Comparison of ENCODE assay signal across 12 mouse cellular contexts in genomic region chr11:106502631-106503424, GRCm38 (mm10). TPM values are rescaled to one million over a fixed set of nuclear protein-coding genes. Genes with fewer than 3 reads are reported as not detected.
DNase-seq lines count a peak whose midpoint lies in the region; ATAC-seq and TF ChIP-seq lines count a peak whose summit lies in the region.
"Had no signal": no experiment of that assay in that cellular context is flagged by ENCODE, and none has a peak within 500 bp of the region (broad histone marks: within the 10 kb centered on the region; RNA-seq: fewer than 3 reads in every experiment).

No protein-coding gene starts in this region.

- DNase-seq in embryo, embryonic 9.5 days (ENCODE audit: extremely low spot score), result peak; percentile 55
- DNase-seq in embryo, embryonic 11 days, result no peak
- no peak for DNase-seq in lung, postnatal 0 days (ENCODE audit: low spot score)
- DNase-seq in neural tube, embryonic 11.5 days (ENCODE audit: low spot score), result no peak
- no peak for DNase-seq in right cerebral cortex, postnatal 14 days
- no peak for DNase-seq in layer of hippocampus, adult 11-12 months (ENCODE audit: low spot score)
- DNase-seq: adrenal gland, adult 2 months; heart, adult 2 months; right cerebral cortex, postnatal 4 days; thymus, postnatal 36 days had no signal

- TF ChIP-seq CTCF in lung, postnatal 0 days (IDR thresholded peaks at IDR 0.05), result no peak

- ATAC-seq in lung, embryonic 16.5 days (ENCODE audit: low read depth), result no peak
- no peak for ATAC-seq in lung, postnatal 0 days
- ATAC-seq in forebrain, embryonic 16.5 days, result no peak
- no peak for ATAC-seq in neural tube, embryonic 11.5 days (ENCODE audit: insufficient read depth, low FRiP score, low TSS enrichment)

- H3K4me3 ChIP-seq in lung, embryonic 16.5 days (ENCODE audit: low read length), result no peak overlapping the region
- H3K4me3 ChIP-seq in lung, postnatal 0 days (ENCODE audit: low read depth, low read length), result no peak overlapping the region
- H3K4me3 ChIP-seq in forebrain, embryonic 16.5 days (replicated peaks; ENCODE audit: low read length), result no peak overlapping the region
- no peak overlapping the region for H3K4me3 ChIP-seq in neural tube, embryonic 11.5 days (ENCODE audit: low read depth, low read length)
- H3K4me3 ChIP-seq: heart, adult 2 months had no signal

- 0 out of 2 replicates have a peak overlapping the region, but pooled peaks have one; percentile 7 for H3K27ac ChIP-seq in lung, embryonic 16.5 days (ENCODE audit: low read length)
- no peak overlapping the region for H3K27ac ChIP-seq in lung, postnatal 0 days (ENCODE audit: low read length)
- 0 out of 2 replicates have a peak overlapping the region, but pooled peaks have one; percentile 10 for H3K27ac ChIP-seq in forebrain, embryonic 16.5 days (ENCODE audit: low read length)
- H3K27ac ChIP-seq in neural tube, embryonic 11.5 days (ENCODE audit: low read depth, low read length), result 0 out of 2 replicates have a peak overlapping the region, but pooled peaks have one; percentile 11
- H3K27ac ChIP-seq: heart, adult 2 months had no signal

- TF ChIP-seq EP300 in lung, postnatal 0 days (IDR thresholded peaks at IDR 0.05), result no peak

- H3K36me3 ChIP-seq in lung, embryonic 16.5 days (ENCODE audit: control insufficient read depth, insufficient read depth, low read length), result no peaks in the 10 kb centered on the region
- H3K36me3 ChIP-seq in lung, postnatal 0 days (ENCODE audit: insufficient read depth, low read length), result no peaks in the 10 kb centered on the region
- H3K36me3 ChIP-seq in forebrain, embryonic 16.5 days (ENCODE audit: control insufficient read depth, insufficient read depth), result no peaks in the 10 kb centered on the region
- no peaks in the 10 kb centered on the region for H3K36me3 ChIP-seq in neural tube, embryonic 11.5 days (ENCODE audit: control insufficient read depth, insufficient read depth, low read length)

- no peaks in the 10 kb centered on the region for H3K27me3 ChIP-seq in lung, embryonic 16.5 days (ENCODE audit: control insufficient read depth, insufficient read depth, low read depth, low read length)
- H3K27me3 ChIP-seq in lung, postnatal 0 days (replicated peaks; ENCODE audit: insufficient read depth, low read length), result no peaks in the 10 kb centered on the region
- no peaks in the 10 kb centered on the region for H3K27me3 ChIP-seq in forebrain, embryonic 16.5 days (replicated peaks; ENCODE audit: control insufficient read depth, insufficient read depth, low read length)
- no peaks in the 10 kb centered on the region for H3K27me3 ChIP-seq in neural tube, embryonic 11.5 days (ENCODE audit: control insufficient read depth, insufficient read depth, low read length)

- H3K4me2 ChIP-seq in lung, embryonic 16.5 days (ENCODE audit: low read depth, low read length), result no peak overlapping the region
- no peak overlapping the region for H3K4me2 ChIP-seq in lung, postnatal 0 days (replicated peaks; ENCODE audit: low read depth, low read length)
- no peak overlapping the region for H3K4me2 ChIP-seq in forebrain, embryonic 16.5 days (ENCODE audit: low read length)
- H3K4me2 ChIP-seq in neural tube, embryonic 11.5 days (ENCODE audit: low read depth), result no peak overlapping the region

- H3K9ac ChIP-seq in lung, embryonic 16.5 days (ENCODE audit: low read length), result no peak overlapping the region
- no peak overlapping the region for H3K9ac ChIP-seq in lung, postnatal 0 days (replicated peaks; ENCODE audit: low read depth)
- H3K9ac ChIP-seq in forebrain, embryonic 16.5 days (replicated peaks; ENCODE audit: low read depth, low read length), result no peak overlapping the region
- H3K9ac ChIP-seq in neural tube, embryonic 11.5 days (ENCODE audit: low read length), result no peak overlapping the region

- WGBS in lung, embryonic 16.5 days, result 45% methylated on average over 13 of the region's 13 CpGs
- 45% methylated on average over 13 of the region's 13 CpGs for WGBS in lung, postnatal 0 days
- 46% methylated on average over 13 of the region's 13 CpGs for WGBS in forebrain, embryonic 16.5 days
- 62% methylated on average over 13 of the region's 13 CpGs for WGBS in neural tube, embryonic 11.5 days

- H3K9me3 ChIP-seq in lung, embryonic 16.5 days (ENCODE audit: control insufficient read depth, low read length), result no peaks in the 10 kb centered on the region
- no peaks in the 10 kb centered on the region for H3K9me3 ChIP-seq in lung, postnatal 0 days (ENCODE audit: low read length)
- H3K9me3 ChIP-seq in forebrain, embryonic 16.5 days (ENCODE audit: control insufficient read depth, low read length), result no peaks in the 10 kb centered on the region
- no peaks in the 10 kb centered on the region for H3K9me3 ChIP-seq in neural tube, embryonic 11.5 days (ENCODE audit: control insufficient read depth, low read length)

- peaks cover 3% of the 10 kb centered on the region; the same call in 1 of the 2 replicates for H3K4me1 ChIP-seq in lung, embryonic 16.5 days (replicated peaks; ENCODE audit: control insufficient read depth, insufficient read depth, low read length)
- H3K4me1 ChIP-seq in lung, postnatal 0 days (ENCODE audit: insufficient read depth, low read depth, low read length), result peaks cover 7% of the 10 kb centered on the region; the same call in 1 of the 2 replicates
- peaks cover 10% of the 10 kb centered on the region for H3K4me1 ChIP-seq in forebrain, embryonic 16.5 days (replicated peaks; ENCODE audit: control insufficient read depth, insufficient read depth, low read length)
- H3K4me1 ChIP-seq in neural tube, embryonic 11.5 days (ENCODE audit: control insufficient read depth, insufficient read depth, low read length), result no peaks in the 10 kb centered on the region

RNA-seq across cellular contexts. Expression of gene Ern1, which starts 15.2 kb away (rescaled TPM):
- 5.5 and 5.8 TPM in 2 replicates for polyA plus RNA-seq in lung, embryonic 16.5 days (2015; fragmentation: Nextera tagmentation; extraction: Ambion mirVana)
- 5.4 and 6.3 TPM in 2 replicates for polyA plus RNA-seq in lung, postnatal 0 days (2015; fragmentation: Nextera tagmentation; extraction: Ambion mirVana)
- polyA plus RNA-seq in forebrain, embryonic 16.5 days (2015; fragmentation: Nextera tagmentation; extraction: Ambion mirVana), result 4.9 and 6.0 TPM in 2 replicates
- polyA plus RNA-seq in neural tube, embryonic 11.5 days (2014; fragmentation: Nextera tagmentation; extraction: Ambion mirVana), result 5.9 and 6.6 TPM in 2 replicates
